Mouse (Mus musculus): ENCODE results near the gene Exd2. TPM values are rescaled to one million over a fixed set of nuclear protein-coding genes. Genes with fewer than 3 reads are reported as not detected.

The Exd2 gene
- total and polyA plus RNA-seq, 2 experiments from 2014 or later, result 26.3 to 30.6 TPM

GRCm38 (mm10) chr12:80483397-80483796 lies 20.5 kb downstream of the Exd2 start:
- Histone ChIP-seq H3K9me3 (ENCODE audit: low read length) (no peaks in the 10 kb centered on the region), H3K36me3 (ENCODE audit: insufficient read depth, low read length) (peaks cover 9% of the 10 kb centered on the region; the same call in 1 of the 2 replicates), H3K27me3 (ENCODE audit: insufficient read depth, low read length) (no peaks in the 10 kb centered on the region), H3K4me1 (ENCODE audit: insufficient read depth, low read length) (no peaks in the 10 kb centered on the region), H3K27ac (no peak overlapping the region), H3K4me2 (ENCODE audit: low read depth, low read length) (no peak overlapping the region), H3K9ac (replicated peaks; ENCODE audit: low read length) (no peak overlapping the region), H3K4me3 (ENCODE audit: low read length) (no peak overlapping the region)
- no peak for DNase-seq (ENCODE audit: low spot score)
- TF ChIP-seq CTCF (IDR thresholded peaks at IDR 0.05; ENCODE audit: low read depth), result no peak
- no peak for ATAC-seq
- 79% methylated on average over 3 of the region's 3 CpGs for WGBS

DNA sequence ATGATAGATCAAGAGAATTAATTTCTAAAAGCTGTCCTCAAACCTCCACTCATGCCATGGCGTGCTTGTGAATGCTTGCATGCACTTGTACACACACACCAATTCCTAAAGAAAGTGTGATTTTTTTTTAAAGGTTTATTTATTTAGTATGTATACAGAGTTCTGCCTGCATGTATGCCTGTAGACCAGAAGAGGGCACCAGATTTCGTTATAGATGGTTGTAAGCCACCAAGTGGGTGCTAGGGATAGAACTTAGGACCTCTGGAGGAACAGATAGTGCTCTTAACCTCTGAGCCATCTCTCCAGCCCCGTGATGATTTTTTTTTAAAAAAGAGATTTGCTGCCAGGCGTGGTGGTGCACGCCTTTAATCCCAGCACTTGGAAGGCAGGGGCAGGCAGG lies 30.4 kb downstream of the Exd2 start:
- no peak for TF ChIP-seq CTCF (IDR thresholded peaks at IDR 0.05; ENCODE audit: low read depth)
- 95% methylated on average over 5 of the region's 5 CpGs for WGBS
- H3K9me3 ChIP-seq (ENCODE audit: low read length), result no peaks in the 10 kb centered on the region
- H3K4me3 ChIP-seq (ENCODE audit: low read length), result no peak overlapping the region
- peaks cover 27% of the 10 kb centered on the region; the same call in 1 of the 2 replicates for H3K36me3 ChIP-seq (ENCODE audit: insufficient read depth, low read length)
- no peak for ATAC-seq
- H3K27ac ChIP-seq, result no peak overlapping the region
- no peaks in the 10 kb centered on the region for H3K27me3 ChIP-seq (ENCODE audit: insufficient read depth, low read length)
- H3K9ac ChIP-seq (replicated peaks; ENCODE audit: low read length), result no peak overlapping the region
- no peaks in the 10 kb centered on the region for H3K4me1 ChIP-seq (ENCODE audit: insufficient read depth, low read length)
- H3K4me2 ChIP-seq (ENCODE audit: low read depth, low read length), result no peak overlapping the region
- no peak for DNase-seq (ENCODE audit: low spot score)

- Histone ChIP-seq H3K27ac (no peak overlapping the region), H3K4me2 (ENCODE audit: low read depth, low read length) (no peak overlapping the region), H3K4me1 (ENCODE audit: insufficient read depth, low read length) (no peaks in the 10 kb centered on the region), H3K9ac (replicated peaks; ENCODE audit: low read length) (no peak overlapping the region), H3K9me3 (ENCODE audit: low read length) (no peaks in the 10 kb centered on the region), H3K4me3 (ENCODE audit: low read length) (no peak overlapping the region), H3K27me3 (ENCODE audit: insufficient read depth, low read length) (no peaks in the 10 kb centered on the region), H3K36me3 (ENCODE audit: insufficient read depth, low read length) (peaks cover 11% of the 10 kb centered on the region; the same call in 1 of the 2 replicates)
- 95% methylated on average over 1 of the region's 1 CpGs for WGBS
- DNase-seq (ENCODE audit: low spot score) (no peak), ATAC-seq (no peak)
- TF ChIP-seq CTCF (IDR thresholded peaks at IDR 0.05; ENCODE audit: low read depth), result no peak
Measured at GRCm38 (mm10) chr12:80495691-80496090, 32.8 kb downstream of the Exd2 start.

- Histone ChIP-seq H3K4me3 (ENCODE audit: low read length) (no peak overlapping the region), H3K27me3 (ENCODE audit: insufficient read depth, low read length) (no peaks in the 10 kb centered on the region), H3K36me3 (ENCODE audit: insufficient read depth, low read length) (no peaks in the 10 kb centered on the region), H3K4me1 (ENCODE audit: insufficient read depth, low read length) (no peaks in the 10 kb centered on the region), H3K27ac (no peak overlapping the region), H3K9ac (replicated peaks; ENCODE audit: low read length) (no peak overlapping the region), H3K9me3 (ENCODE audit: low read length) (no peaks in the 10 kb centered on the region), H3K4me2 (ENCODE audit: low read depth, low read length) (no peak overlapping the region)
- ATAC-seq (no peak), DNase-seq (ENCODE audit: low spot score) (peak; percentile 66)
- WGBS, result 45% methylated on average over 4 of the region's 4 CpGs
- peak; percentile 68 for TF ChIP-seq CTCF (IDR thresholded peaks at IDR 0.05; ENCODE audit: low read depth)
Measured at GRCm38 (mm10) chr12:80498356-80498755, 35.5 kb downstream of the Exd2 start.

DNA sequence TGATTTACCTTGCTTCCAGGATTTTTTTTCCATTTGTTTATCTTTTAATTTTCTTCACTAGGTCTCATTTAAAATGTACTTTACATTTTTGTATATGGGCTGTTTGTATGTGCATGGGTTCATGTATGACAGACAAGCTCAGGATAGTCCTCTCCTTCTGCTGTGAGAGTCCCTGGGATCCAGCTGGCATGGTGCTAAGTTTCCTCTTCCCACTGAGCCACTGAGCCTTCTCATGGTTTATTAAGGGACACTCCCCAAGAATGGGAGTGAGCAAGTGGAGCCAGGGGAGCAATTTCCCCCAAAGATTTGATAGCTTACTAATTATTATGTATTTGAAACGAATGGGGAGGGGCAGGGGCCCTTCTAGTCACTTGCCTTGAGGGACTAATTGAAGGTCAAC lies 37.6 kb downstream of the Exd2 start:
- Histone ChIP-seq H3K27ac (no peak overlapping the region), H3K27me3 (ENCODE audit: insufficient read depth, low read length) (no peaks in the 10 kb centered on the region), H3K9ac (replicated peaks; ENCODE audit: low read length) (no peak overlapping the region), H3K9me3 (ENCODE audit: low read length) (no peaks in the 10 kb centered on the region), H3K4me3 (ENCODE audit: low read length) (no peak overlapping the region), H3K4me1 (ENCODE audit: insufficient read depth, low read length) (no peaks in the 10 kb centered on the region), H3K4me2 (ENCODE audit: low read depth, low read length) (no peak overlapping the region), H3K36me3 (ENCODE audit: insufficient read depth, low read length) (no peaks in the 10 kb centered on the region)
- WGBS, result 57% methylated on average over 1 of the region's 1 CpGs
- ATAC-seq (no peak), DNase-seq (ENCODE audit: low spot score) (no peak)
- no peak for TF ChIP-seq CTCF (IDR thresholded peaks at IDR 0.05; ENCODE audit: low read depth)

GRCm38 (mm10) chr12:80504718-80505117 lies 41.8 kb downstream of the Exd2 start:
- Histone ChIP-seq H3K36me3 (ENCODE audit: insufficient read depth, low read length) (no peaks in the 10 kb centered on the region), H3K9ac (replicated peaks; ENCODE audit: low read length) (no peak overlapping the region), H3K4me3 (ENCODE audit: low read length) (no peak overlapping the region), H3K27ac (no peak overlapping the region), H3K4me1 (ENCODE audit: insufficient read depth, low read length) (no peaks in the 10 kb centered on the region), H3K9me3 (ENCODE audit: low read length) (no peaks in the 10 kb centered on the region), H3K27me3 (ENCODE audit: insufficient read depth, low read length) (no peaks in the 10 kb centered on the region), H3K4me2 (ENCODE audit: low read depth, low read length) (no peak overlapping the region)
- ATAC-seq (no peak), DNase-seq (ENCODE audit: low spot score) (no peak)
- no peak for TF ChIP-seq CTCF (IDR thresholded peaks at IDR 0.05; ENCODE audit: low read depth)
- 78% methylated on average over 5 of the region's 5 CpGs for WGBS

- WGBS, result 45% methylated on average over 14 of the region's 14 CpGs
- DNase-seq (ENCODE audit: low spot score) (peak; percentile 47), ATAC-seq (peak; percentile 43; the same call in 1 of the 2 replicates)
- H3K27me3 ChIP-seq (ENCODE audit: insufficient read depth, low read length), result no peaks in the 10 kb centered on the region
- H3K4me2 ChIP-seq (ENCODE audit: low read depth, low read length), result no peak overlapping the region
- no peak overlapping the region for H3K4me3 ChIP-seq (ENCODE audit: low read length)
- no peak overlapping the region for H3K27ac ChIP-seq
- H3K4me1 ChIP-seq (ENCODE audit: insufficient read depth, low read length), result no peaks in the 10 kb centered on the region
- TF ChIP-seq CTCF (IDR thresholded peaks at IDR 0.05; ENCODE audit: low read depth), result no peak
- no peaks in the 10 kb centered on the region for H3K9me3 ChIP-seq (ENCODE audit: low read length)
- H3K9ac ChIP-seq (replicated peaks; ENCODE audit: low read length), result no peak overlapping the region
- H3K36me3 ChIP-seq (ENCODE audit: insufficient read depth, low read length), result no peaks in the 10 kb centered on the region
Measured at GRCm38 (mm10) chr12:80507041-80507745, 44.3 kb downstream of the Exd2 start.
